Mouse (Mus musculus): ENCODE data around the gene Ccr10.
"Not testable (repeated sequence)": the region's sequence is repeated elsewhere in the genome, so short reads cannot be mapped to it uniquely, and the experiment has no call there.

The Ccr10 gene

DNA sequence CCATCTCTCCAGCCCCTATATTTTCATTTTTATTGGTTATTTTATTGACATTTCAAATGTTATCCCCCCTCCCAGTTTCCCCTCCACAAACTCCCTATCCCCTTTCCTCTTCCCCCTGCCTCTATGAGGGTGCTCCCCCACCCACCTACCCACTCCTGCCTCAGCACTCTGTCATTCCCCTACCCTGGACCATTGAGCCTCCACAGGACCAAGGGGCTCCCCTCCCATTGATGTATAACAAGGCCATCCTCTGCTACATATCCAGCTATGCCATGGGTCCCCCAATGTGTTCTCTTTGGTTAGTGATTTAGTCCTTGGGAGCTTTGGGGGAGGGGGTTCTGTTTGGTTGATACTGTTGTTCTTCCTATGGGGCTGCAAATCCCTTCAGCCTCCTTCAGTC is 20.6 kb downstream of the Ccr10 start:
- DNase-seq (ENCODE audit: low spot score in 2 of 2): no peak

DNA sequence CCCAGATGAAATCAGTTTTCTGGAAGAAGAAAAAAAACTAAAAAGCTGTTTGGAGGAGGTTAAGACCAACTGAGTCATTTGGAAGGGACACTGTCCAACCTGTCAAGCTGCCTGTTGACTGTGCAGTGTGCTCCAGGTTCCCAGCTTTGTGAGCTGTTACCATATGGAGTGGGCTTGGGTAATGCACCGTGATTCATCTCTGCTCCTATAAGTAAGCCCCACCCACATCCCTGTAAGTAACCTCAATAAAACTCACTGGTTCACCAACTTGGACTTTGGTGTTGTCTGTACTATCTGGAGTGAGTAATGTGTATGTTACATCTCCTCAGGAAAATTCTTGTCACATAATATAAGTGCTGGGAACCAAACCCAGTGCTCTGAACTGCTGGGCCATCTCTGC is 22.4 kb downstream of the Ccr10 start:
- no peak for DNase-seq (ENCODE audit: low spot score in 2 of 2)

DNA sequence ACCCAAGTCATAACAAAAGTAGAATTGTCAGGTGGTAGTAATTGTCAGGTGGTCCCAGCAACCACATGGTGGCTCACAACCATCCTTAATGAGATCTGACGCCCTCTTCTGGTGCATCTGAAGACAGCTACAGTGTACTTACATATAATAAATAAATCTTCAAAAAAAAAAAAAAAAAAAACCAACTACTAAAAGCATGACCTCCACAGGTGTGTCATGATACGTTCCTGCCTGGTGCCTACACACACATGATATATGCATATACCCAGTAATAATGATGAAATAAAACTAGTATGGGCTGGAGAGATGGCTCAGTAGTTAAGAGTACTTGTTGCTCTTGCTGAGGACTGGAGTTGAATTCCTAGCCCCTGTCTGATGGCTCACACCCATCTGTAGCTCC is 24.2 kb downstream of the Ccr10 start:
- no peak for DNase-seq (ENCODE audit: low spot score in 2 of 2)

DNA sequence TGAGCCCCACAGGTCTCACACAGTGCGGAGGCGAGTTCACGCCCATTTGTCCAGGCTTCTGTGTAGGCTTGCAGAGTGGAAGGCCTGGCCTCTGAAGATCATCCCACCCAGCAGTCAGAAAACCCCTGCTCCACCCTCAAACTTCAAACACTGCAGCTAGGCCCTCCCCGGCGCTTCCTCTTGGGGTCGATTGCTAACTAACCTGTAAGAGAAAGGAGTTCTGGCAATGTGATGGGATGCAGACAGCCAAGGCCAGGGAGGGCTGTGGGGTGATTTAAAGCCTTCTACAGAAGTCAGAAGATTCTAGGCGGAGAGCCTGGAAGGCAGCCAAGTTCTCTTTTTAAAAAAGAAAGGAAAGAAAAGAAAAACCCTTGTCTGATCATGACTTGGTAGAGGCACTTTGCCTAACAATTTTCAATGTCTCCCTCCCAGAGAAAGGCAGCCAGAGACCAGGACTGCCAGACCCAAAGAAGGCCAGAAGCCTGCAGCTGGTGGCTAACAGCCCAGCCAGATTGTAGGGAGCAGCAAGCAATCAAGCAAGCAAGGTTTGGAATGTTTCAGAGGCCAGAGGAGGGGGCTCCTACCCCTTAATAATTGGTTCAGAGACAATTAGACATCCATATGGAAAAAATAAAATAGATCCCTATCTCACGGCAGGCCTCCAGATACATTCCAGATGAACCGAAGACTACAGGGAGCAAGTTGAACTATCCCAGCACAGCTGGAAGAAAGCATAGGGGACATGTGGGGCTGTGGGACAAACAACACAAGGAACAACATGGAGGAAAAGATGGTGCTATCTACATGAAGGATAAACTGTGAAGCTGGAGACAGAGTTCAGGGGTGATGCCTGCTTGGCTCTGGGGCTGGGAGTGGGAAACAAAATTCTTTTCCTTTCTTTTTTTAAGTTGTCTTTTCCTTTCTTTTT is 25.8 kb downstream of the Ccr10 start:
- no peak for DNase-seq (ENCODE audit: low spot score in 2 of 2)

DNA sequence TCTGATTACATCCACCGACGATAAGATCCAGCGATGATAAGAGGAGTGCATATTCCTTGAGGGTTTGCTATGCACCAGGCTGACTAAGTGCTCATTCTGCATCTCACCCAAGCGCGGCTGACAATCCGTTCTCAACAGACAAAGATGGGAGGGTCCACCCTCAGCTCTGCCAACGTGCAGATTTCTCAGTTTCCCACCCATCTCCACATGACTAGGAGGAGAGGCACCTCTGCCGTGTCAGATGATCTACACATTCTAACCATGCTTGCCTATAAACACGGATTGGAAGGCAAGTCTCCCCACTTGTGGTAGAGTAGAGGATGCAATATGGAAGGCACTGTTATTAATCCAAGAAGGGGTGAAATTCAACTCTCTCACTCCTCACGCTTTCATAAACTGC is 26.5 kb downstream of the Ccr10 start:
- DNase-seq (ENCODE audit: low spot score in 2 of 2): no peak

DNA sequence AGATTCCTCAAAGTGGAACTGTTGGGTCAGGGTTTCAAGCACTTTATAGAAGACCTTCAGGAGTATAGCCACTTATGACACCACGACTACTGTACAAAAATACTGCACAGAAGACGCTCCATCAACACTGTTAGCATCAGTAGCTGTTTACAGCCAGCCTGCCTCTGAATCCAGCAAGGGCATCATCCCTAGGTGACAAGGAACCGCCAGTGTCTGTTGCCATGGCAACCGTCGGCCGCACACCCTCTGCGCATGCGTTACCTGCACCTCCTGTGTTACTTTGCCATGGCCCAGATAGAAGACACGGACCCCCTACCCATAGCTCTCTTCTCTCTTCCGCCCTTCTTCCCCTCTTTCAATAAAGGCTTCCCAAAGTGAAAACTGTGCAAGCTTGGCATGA is 28.9 kb downstream of the Ccr10 start:
- no peak for DNase-seq (ENCODE audit: low spot score in 2 of 2)

DNA sequence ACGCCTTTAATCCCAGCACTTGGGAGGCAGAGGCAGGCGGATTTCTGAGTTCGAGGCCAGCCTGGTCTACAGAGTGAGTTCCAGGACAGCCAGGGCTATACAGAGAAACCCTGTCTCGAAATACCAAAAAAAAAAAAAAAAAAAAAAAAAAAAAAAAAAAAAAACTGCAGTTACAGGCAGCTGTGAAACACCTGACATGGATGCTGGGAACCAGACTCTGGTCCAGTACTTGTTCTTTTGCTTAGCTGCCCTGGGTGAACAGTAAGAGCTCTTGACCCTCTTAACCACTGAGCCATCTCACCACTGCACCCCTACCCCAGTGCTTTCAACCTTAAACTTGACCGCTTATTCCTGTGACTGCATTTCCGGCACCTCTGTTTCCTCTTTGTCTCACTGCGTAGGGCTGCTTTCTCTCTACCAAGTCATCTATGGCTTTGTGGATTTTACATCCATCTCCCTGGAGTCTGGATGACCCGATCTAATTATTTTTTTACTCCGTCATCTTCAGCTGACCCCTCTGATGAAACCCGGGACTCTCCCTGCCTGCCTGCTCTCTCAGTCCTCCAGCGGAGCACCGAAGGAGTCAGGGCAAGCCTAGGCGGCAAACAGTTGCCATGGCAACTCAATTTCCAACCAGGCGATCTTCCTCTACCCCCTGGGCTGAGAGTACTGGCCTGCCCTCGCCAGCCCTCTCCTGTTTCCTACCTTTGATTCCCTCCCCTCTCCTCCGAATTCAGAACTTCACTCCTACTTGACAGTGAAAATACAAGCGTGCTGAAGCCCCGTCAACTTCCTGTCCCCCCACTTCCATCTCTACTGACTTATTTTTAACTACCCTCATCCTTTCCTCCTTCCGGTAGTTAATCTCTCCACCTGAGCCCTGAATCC is 31.7 kb downstream of the Ccr10 start:
- DNase-seq (ENCODE audit: low spot score in 2 of 2): peak; percentile 53 to 63

DNA sequence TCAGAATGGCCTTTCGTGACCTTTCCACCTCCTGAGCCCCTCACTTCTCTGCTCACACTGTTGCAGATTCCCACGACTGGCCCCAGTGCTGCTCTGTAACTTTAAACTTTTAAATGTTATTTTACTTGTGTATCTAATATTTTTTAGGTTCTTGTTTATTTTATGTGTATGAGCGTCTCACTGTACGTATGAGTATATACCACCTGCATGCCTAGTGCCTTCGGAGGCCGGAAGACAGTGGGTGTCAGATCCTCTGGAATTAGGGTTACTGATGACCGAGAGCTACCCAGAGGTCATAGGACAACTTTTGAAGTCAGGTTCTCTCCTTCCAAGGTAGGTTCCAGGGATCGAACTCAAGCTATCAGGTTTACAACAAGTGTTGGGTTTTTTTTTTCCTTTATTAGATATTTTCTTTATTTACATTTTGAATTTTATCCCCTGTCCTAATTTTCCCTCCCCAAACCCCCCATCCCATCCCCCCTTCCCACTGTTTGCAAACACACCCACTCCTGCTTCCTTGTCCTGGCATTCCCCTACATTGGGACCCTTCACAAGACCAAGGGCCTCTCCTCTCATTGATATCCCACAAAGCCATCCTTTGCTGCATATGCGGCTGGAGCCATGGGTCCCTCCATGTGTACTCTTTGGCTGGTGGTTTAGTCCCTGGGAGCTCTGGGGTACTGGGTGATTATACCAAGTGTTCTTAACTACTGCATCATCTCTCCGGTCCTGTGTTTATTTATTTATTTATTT is 32.9 kb downstream of the Ccr10 start:
- no peak for DNase-seq (ENCODE audit: low spot score in 2 of 2)

DNA sequence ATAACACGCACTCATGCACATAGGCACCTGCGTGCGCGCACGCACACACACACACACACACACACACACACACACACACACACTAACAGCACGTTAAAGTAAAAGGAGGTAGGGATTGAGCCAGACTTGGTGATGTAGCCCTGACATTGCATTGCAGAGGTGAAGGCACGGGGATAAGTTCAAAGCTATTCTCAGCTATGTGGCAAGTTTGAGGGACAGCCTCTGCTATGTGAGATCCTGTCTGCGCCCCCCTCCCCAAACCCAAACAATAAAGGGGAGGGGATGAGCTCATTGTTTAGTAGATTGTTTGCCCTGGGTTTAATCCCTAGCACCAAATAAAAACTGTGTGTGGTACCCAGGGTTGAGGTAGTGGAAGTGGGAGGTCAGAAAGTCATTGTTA is 34.2 kb downstream of the Ccr10 start:
- no peak for DNase-seq (ENCODE audit: low spot score in 2 of 2)

DNA sequence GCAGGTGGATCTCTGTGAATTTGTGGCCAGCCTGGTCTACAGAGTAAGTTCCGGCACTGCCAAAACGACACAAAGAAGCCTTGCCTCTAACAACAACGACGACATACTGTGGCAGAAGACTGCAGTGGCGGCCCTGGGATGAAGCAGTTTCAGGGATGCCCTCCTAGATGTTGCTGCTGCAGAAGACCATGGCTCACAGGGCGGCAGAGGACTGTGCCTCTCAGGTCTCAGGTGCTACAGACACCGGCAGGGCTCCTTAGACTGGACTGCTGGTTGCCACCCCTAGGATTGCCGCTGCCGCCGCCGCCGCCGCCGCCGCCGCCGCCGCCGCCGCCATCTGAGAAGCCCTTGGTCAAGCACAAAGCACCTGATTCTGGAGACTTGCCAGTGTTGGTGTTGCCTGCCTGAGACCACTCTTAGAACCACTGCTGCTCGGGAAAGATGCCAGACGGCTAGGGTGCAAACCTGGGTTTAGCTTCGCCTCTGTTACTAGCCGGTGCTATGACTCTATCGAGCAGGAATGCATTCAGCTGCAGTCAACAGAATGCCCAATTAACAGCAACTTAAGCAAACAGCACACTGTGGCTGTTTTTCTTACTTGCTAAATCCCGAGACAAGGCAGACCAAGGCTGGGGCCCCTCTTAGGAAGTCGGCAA is 35.0 kb downstream of the Ccr10 start:
- no peak for DNase-seq (ENCODE audit: low spot score in 2 of 2)

DNA sequence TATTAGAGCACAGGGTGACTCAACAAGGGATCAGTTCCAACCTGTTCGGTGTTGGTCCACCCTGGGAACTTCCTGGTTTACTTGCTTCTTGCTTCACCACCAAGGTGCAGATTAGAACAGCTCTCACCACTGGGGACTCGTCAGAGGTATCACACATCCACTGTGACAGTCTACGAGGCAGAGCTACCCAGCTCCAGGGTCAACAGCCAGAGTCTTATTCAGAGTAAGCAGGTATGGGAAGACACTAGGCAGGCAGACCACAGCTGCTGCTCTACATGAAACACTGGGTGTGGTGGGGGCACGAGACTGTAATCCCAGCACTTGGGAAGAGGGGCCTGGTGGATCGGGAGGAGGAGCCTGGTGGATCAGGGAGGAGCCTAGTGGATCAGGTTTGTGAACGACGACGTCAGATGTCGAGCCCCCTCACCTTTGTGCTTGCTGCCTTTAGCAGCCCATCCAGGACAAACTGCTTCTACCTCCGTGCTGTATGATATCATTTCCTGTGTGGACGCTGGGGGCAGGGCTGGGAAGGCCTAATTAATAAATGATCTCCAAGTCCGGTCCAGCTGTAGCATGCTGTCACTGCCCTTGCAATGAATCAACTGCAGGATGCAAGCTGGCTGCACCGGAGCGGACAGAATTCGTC is 36.6 kb downstream of the Ccr10 start:
- no peak for DNase-seq (ENCODE audit: low spot score in 2 of 2)

DNA sequence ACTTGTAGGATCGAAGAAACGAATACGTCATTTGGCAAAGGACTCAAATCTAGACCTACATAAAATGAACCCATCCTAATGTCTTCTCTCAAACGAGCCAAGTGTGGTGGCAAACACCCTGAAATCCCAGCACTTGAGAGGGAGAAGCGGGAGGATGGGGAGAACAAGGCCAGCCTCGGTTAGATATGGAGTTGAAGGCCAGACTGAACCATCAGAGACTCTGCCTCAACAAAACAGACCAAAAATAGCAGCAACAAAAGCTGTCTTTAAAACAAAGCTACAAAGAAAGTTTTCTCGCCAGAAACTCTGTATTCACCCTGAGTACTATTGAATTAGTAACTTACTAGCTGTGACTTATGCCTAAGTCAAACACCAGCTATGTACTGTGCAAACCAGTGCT is 38.2 kb downstream of the Ccr10 start:
- no peak for DNase-seq (ENCODE audit: low spot score in 2 of 2)

DNA sequence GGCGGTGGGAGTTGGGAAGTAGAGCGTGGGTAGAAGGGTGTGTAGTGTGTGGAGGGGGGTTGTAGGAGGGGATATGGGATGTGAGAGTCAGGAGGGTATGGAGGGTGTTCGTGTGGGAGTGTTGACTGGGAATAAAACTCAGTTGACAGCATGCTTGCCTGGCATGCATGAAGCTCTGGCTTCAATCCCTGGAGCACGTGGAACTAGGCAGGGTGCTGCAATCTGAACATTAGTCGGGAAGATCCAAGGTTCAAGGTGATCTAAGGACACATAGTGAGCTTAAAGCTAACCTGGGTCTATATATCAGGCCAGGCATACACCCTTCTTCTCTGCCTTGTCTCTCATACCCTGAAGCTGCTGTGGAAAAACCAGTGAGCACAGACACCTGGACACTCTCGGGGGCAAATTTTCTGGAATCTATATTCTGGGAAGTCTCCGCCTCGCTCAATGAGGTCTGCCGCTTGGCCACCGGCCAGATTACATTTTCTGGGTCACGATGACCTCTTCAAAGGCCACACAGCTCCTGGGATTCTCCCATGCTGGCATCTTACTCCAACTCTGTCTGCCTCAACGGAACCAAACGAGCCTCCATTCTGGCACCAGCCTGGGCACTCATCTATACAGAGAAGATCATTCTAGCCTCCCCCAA is 40.9 kb downstream of the Ccr10 start:
- no peak for DNase-seq (ENCODE audit: low spot score in 2 of 2)

DNA sequence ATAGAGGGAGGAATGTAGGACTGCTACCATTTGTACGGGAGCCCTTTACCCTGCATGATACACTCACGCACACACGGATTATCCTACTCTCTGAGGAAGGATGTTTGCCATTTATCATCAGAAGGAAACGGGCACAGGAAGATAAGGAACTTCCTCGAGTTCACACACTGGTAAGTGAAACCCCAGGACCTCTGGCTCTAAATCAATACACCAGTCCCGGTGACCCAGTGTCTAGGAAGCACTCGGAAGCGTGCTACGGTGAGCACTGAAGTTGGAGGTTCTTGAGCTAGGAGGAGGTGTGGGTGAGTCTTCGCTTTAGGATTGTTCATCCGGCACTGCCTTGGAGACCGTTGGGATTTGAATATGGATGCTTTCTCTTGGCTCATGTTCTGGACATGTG is 42.2 kb downstream of the Ccr10 start:
- no peak for DNase-seq (ENCODE audit: low spot score in 2 of 2)

DNA sequence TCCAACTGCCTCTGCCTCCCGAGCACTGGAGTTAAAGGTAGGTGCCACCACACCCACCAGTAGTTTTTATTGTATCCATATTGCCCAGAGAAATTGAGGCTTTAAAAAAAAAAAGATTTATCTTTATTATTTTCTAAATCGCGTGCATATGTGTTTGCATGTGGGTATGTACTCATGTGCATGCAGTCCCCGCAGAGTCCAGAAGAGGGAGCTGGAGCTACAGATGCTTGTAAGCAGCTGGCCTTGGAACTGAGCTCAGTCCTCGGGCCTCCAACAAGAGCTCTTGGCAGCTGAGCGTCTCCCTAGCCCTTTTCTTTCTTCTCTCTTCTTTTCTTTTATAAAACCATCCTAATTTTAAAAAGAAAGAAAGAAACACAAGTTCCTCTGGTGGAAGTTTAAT is 43.5 kb downstream of the Ccr10 start:
- no peak for DNase-seq (ENCODE audit: low spot score in 2 of 2)

DNA sequence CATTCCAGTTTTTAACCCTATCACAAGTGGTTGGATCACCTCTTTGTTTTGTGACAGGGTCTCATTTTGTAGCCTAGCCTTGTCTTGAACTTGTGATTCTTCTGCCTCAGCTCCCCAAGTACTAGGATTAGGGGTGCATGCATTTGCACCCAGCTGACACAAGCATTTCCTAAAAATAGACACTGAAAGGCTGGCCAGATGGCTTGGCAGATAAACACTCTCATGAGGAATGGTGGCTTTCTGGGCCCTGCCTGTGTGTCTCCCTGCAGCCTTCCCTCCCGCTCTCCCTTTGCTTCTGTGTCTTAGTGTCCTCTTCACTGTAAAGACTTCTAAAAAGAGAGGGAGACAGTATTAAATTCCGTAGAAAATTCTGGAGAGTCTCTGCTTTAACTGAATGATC is 44.1 kb downstream of the Ccr10 start:
- no peak for DNase-seq (ENCODE audit: low spot score in 2 of 2)

DNA sequence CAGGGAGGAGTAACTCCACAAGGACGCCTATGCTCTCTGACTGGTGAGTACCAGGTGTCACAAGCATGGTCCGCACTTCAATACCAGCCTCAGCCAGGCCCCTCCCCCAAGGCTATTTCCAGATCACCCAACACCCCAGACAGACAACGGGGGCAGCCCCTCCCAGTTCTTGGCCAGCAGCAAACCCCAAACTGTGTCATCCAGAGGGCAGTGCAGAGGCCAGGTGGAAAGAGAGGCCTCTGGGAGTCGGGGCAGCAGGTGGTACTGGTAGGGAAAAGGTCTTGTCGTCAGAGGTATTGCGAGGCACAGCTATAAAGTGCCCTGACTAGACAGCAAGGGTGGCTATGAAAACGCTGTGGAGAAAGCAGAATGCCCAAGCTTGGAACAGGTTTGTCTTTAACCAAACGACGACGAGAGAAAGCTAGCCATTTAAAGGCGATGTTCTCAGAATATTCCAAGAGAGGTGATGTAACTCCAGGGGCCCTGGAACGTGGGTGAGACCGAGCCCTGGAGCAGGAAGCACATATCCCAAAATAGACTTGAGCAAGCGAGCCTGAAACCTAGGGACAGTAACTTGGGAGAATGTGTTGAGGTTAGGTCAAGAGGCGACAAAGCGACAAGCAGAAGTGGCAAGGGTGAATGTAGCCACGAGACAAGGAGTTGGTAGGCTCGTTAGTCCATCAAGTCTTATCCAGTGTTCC is 45.0 kb downstream of the Ccr10 start:
- no peak for DNase-seq (ENCODE audit: low spot score in 2 of 2)

DNA sequence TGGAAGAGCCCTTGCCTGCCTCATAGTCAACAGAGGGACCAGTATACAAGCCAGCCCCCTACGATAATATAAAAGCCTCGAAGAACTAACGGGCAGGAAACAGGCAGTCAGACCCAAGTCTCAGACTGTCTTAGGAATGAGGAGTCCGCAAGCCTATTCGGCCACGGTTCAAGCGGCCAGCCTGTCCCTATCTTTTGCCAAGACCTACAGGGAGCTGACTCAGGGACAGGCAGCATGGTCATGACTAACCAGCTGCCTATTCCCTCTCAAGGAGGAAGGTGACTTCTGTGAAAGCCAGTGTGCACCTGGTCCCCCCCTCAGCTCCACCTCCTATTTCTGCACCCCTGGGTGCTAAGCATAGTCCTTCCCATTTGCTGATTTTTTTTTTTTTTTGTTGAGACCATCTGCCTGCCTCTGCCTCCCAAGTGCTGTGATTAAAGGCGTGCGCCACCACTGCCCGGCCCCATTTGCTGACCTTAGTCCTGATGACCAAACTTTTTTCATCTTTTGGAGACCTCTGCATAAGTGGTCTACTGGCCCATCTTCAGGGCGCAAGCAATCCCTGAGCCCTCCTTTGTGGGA is 46.2 kb downstream of the Ccr10 start:
- DNase-seq (ENCODE audit: low spot score in 2 of 2): no peak

DNA sequence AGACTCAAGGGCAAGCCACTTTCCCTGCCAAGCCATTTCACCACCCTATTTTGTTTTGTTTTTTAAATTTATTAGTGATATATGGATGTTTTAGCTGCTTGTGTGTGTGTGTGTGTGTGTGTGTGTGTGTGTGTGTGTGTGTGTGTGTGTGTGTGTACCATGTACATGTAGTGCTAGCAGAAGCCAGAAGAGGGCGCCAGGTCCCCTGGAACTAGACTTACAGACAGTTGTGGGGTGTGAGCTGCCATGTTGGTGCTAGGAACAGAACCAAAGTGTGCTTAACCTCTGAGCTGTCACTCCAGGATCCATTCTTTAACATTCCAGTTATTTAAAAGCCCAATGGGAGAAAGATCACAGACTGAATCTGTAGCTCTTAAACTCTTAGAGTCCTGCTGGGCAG is 48.2 kb downstream of the Ccr10 start:
- peak in 1 of 2 experiments; percentile 36 for DNase-seq (ENCODE audit: low spot score in 2 of 2)

DNA sequence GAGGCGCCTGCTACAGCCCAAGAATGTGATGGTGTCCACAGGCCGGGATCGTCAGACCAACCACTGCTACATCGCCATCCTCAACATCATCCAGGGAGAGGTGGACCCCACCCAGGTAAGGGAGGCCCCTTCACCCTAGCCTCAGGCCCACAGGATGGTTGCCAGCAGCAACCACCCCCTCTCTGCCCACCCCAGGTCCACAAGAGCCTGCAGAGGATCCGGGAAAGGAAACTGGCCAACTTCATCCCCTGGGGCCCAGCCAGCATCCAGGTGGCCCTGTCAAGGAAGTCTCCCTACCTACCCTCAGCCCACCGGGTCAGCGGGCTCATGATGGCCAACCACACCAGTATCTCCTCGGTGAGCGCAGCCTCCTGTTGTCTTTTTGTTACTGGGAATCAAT is 50.2 kb downstream of the Ccr10 start:
- not testable (repeated sequence) for DNase-seq (ENCODE audit: low spot score in 2 of 2)
